Mouse (Mus musculus) hindbrain, embryonic 13.5 days (tissue): ENCODE results near the gene Vmn1r123. TPM values are rescaled to one million over a fixed set of nuclear protein-coding genes. Genes with fewer than 3 reads are reported as not detected.
"Not testable (repeated sequence)": the region's sequence is repeated elsewhere in the genome, so short reads cannot be mapped to it uniquely, and the experiment has no call there.

Experiments
- ATAC-seq: fragments of 200-750 bp; cut with Nextera tagmentation; 2 replicates; pipeline ENCODE4 v1.8.0; 2017; ENCODE audit warnings: moderate TSS enrichment; ENCODE audit not compliant: low FRiP score
- H3K27ac ChIP-seq: fragments of 300-500 bp; sonication (generic); 2 replicates; pipeline ENCODE4 v1.5.1; 2015; ENCODE audit warnings: inconsistent platforms, mild to moderate bottlenecking, moderate library complexity
- H3K27me3 ChIP-seq: fragments of 300-500 bp; sonication (generic); 2 replicates; pipeline ENCODE4 v1.6.1; 2015; ENCODE audit warnings: mild to moderate bottlenecking, inconsistent platforms
- H3K36me3 ChIP-seq: fragments of 300-500 bp; sonication (generic); 2 replicates; pipeline ENCODE4 v1.6.1; 2015; ENCODE audit warnings: mild to moderate bottlenecking, inconsistent platforms
- H3K4me1 ChIP-seq: fragments of 300-500 bp; sonication (generic); replicated peaks from 2 replicates; pipeline ENCODE4 v1.6.1; 2015; ENCODE audit warnings: inconsistent platforms
- H3K4me2 ChIP-seq: fragments of 300-500 bp; sonication (generic); 2 replicates; pipeline ENCODE4 v1.6.1; 2015; ENCODE audit warnings: inconsistent platforms, mild to moderate bottlenecking, moderate library complexity
- H3K4me3 ChIP-seq: fragments of 300-500 bp; sonication (generic); 2 replicates; pipeline ENCODE4 v1.5.1; 2015; ENCODE audit warnings: mild to moderate bottlenecking, inconsistent platforms
- H3K9ac ChIP-seq: fragments of 300-500 bp; sonication (generic); 2 replicates; pipeline ENCODE4 v1.6.1; 2015; ENCODE audit warnings: mild to moderate bottlenecking, inconsistent platforms
- H3K9me3 ChIP-seq: fragments of 300-500 bp; sonication (generic); 2 replicates; pipeline ENCODE4 v1.6.1; 2016; ENCODE audit warnings: inconsistent platforms
- WGBS: fragments of 180-500 bp; shearing (Covaris S2); methylation state at CpG from one replicate; pipeline ENCODE4 v1.1.7; 2015; 5-methylcytosine and 5-hydroxymethylcytosine counted together
- polyA plus RNA-seq: library from polyadenylated mRNA; unstranded; fragments of >200 nt; fragmentation: Nextera tagmentation; extraction: Ambion mirVana; gene quantifications from 2 replicates; pipeline ENCODE4 v1.2.1, GENCODE M21; 2015

Gene Vmn1r123
- polyA plus RNA-seq: not detected in 2 replicates

DNA sequence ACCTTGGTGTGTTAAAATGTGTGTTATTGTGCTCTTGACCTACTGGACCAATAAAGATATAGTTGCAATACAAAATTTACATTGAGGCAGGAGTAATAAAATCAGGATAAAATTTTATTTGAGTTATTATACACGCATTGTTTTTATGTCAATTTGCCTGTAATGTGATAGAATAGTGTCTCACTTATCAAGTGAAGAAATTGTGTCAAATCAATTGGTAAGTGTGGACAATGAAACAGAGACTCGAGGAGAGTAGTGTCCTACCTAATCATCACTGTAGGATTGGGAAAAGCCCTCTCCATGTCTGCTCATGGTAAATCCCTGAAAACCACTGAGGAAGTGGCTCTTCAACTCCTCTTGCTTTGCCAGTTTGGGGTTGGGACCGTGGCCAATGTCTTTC is at the start of gene Vmn1r123:
TSS of gene Vmn1r123 (plus strand) at position 301 of the 400 bp plus-strand sequence.
- H3K4me2 ChIP-seq, ATAC-seq, H3K4me1 ChIP-seq, H3K9ac ChIP-seq, H3K27me3 ChIP-seq, H3K36me3 ChIP-seq, H3K27ac ChIP-seq, H3K9me3 ChIP-seq, H3K4me3 ChIP-seq: not testable (repeated sequence)
- WGBS: 13% methylated on average over 1 of the region's 3 CpGs

DNA sequence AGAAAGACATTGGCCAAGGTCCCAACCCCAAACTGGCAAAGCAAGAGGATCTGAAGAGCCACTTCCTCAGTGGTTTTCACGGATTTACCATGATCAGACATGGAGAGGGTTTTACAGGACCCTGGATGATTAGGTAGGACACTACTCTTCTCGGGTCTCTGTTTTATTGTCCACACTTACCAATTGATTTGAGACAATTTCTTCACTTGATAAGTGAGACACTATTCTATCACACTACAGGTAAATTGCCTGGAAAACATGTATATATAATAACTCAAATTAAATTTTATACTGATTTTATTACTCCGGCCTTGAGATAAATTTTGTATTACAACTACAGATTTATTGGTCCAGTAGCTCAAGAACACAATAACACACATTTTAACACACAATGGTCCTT is 28.0 kb upstream of the Vmn1r123 start, which contains the start of gene Vmn1r122:
TSS of gene Vmn1r122 (minus strand) at position 101 of the 400 bp plus-strand sequence.
- H3K4me2 ChIP-seq, H3K27me3 ChIP-seq, ATAC-seq, H3K36me3 ChIP-seq, H3K4me1 ChIP-seq, H3K4me3 ChIP-seq, H3K27ac ChIP-seq, H3K9ac ChIP-seq, H3K9me3 ChIP-seq: not testable (repeated sequence)
- 74% methylated on average over 3 of the region's 3 CpGs for WGBS

DNA sequence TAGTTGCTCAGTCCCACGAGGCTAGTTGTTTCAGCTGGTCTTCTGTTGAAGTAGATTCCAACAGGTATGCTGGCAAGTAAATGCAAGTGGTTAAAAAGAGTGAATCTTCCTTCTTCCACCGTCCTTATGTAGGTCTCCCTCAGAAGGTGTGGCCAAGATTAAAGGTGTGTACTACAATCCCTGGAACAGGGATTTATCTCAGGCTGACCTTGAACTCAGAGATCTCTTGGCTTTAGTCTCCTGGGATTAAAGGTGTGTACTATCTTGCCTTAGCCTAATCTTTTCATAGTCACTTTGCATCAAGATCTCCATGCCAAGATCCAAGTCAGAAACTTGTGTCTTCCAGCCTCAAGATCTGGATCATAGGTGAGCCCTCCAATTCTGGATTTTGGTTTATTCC is 28.3 kb downstream of the Vmn1r123 start, which contains the start of gene Gm5157:
TSS of gene Gm5157 (minus strand) at position 101 of the 400 bp plus-strand sequence.
- not testable (repeated sequence) for H3K9ac ChIP-seq, H3K27ac ChIP-seq, H3K27me3 ChIP-seq, H3K4me1 ChIP-seq, H3K36me3 ChIP-seq, H3K9me3 ChIP-seq, H3K4me3 ChIP-seq, H3K4me2 ChIP-seq, ATAC-seq
- WGBS: 43% methylated on average over 1 of the region's 2 CpGs

Other genes with a start within 250 kb of the Vmn1r123 start
- not detected in 2 replicates for gene Vmn1r118, start 249.8 kb upstream of the Vmn1r123 start, polyA plus RNA-seq
- not detected in 2 replicates for gene Vmn1r119, start 149.7 kb upstream of the Vmn1r123 start, polyA plus RNA-seq
- not detected in 2 replicates for gene Vmn1r120, start 108.4 kb upstream of the Vmn1r123 start, polyA plus RNA-seq
- gene Vmn1r121, start 63.7 kb upstream of the Vmn1r123 start, polyA plus RNA-seq: not detected in 2 replicates
- not detected in 2 replicates for gene Vmn1r122, start 28.1 kb upstream of the Vmn1r123 start, polyA plus RNA-seq
- not detected in 2 replicates for gene Gm5157, start 28.2 kb downstream of the Vmn1r123 start, polyA plus RNA-seq
- not detected in 2 replicates for gene Vmn1r124, start 98.4 kb downstream of the Vmn1r123 start, polyA plus RNA-seq
- not detected in 2 replicates for gene Vmn1r125, start 110.0 kb downstream of the Vmn1r123 start, polyA plus RNA-seq
- not detected in 2 replicates for gene Vmn1r126, start 139.3 kb downstream of the Vmn1r123 start, polyA plus RNA-seq
- not detected in 2 replicates for gene Vmn1r127, start 157.7 kb downstream of the Vmn1r123 start, polyA plus RNA-seq
- gene Vmn1r128, start 187.2 kb downstream of the Vmn1r123 start, polyA plus RNA-seq: not detected in 2 replicates
- gene Vmn1r129, start 199.1 kb downstream of the Vmn1r123 start, polyA plus RNA-seq: not detected in 2 replicates